Mouse (Mus musculus) lung, postnatal 0 days (tissue): Measurements from ENCODE around the gene Ccdc15.

Experiments used
- CTCF ChIP-seq: IDR thresholded peaks from 2 replicates; pipeline ENCODE4 v1.5.1; 2016; ENCODE audit warnings: antibody characterized with exemption, mild to moderate bottlenecking
- EP300 ChIP-seq: IDR thresholded peaks from 2 replicates; pipeline ENCODE4 v1.6.1; 2016; ENCODE audit warnings: antibody characterized with exemption, mild to moderate bottlenecking, control low read depth

- TF ChIP-seq CTCF (no peak), EP300 (no peak)
Measured at GRCm38 (mm10) chr9:37390891-37391290, 42.7 kb upstream of the Ccdc15 start.
